Mouse (Mus musculus) heart, embryonic 10.5 days (tissue): ENCODE measurements around the gene Uhrf1bp1. TPM values are rescaled to one million over a fixed set of nuclear protein-coding genes. Genes with fewer than 3 reads are reported as not detected.

Source experiments
- DNase-seq: peaks from one replicate; pipeline ENCODE4 v3.0.0-alpha.2; 2017; ENCODE audit warnings: low spot score
- H3K27ac ChIP-seq: fragments of 300-500 bp; sonication (generic); 2 replicates; pipeline ENCODE4 v1.5.1; 2016; ENCODE audit warnings: mild to moderate bottlenecking
- H3K27me3 ChIP-seq: fragments of 300-500 bp; sonication (generic); 2 replicates; pipeline ENCODE4 v1.6.1; 2016; ENCODE audit warnings: mild to moderate bottlenecking; ENCODE audit not compliant: poor library complexity, insufficient read depth, severe bottlenecking
- H3K36me3 ChIP-seq: fragments of 300-500 bp; sonication (generic); 2 replicates; pipeline ENCODE4 v1.6.1; 2016; ENCODE audit warnings: mild to moderate bottlenecking, moderate library complexity
- H3K4me1 ChIP-seq: fragments of 300-500 bp; sonication (generic); 2 replicates; pipeline ENCODE4 v1.6.1; 2016; ENCODE audit warnings: mild to moderate bottlenecking
- H3K4me3 ChIP-seq: fragments of 300-500 bp; sonication (generic); 2 replicates; pipeline ENCODE4 v1.5.1; 2016; ENCODE audit warnings: mild to moderate bottlenecking, moderate library complexity
- H3K9me3 ChIP-seq: fragments of 300-500 bp; sonication (generic); 2 replicates; pipeline ENCODE4 v1.6.1; 2016; ENCODE audit warnings: mild to moderate bottlenecking, moderate library complexity
- WGBS: fragments of 180-500 bp; shearing (Covaris S2); methylation state at CpG from one replicate; pipeline ENCODE4 v1.1.7; 2016; 5-methylcytosine and 5-hydroxymethylcytosine counted together
- polyA plus RNA-seq: library from polyadenylated mRNA; unstranded; fragments of >200 nt; fragmentation: Nextera tagmentation; extraction: Ambion mirVana; gene quantifications from 2 replicates; pipeline ENCODE4 v1.2.1, GENCODE M21; 2016

The Uhrf1bp1 gene
- polyA plus RNA-seq, 1 experiment from 2014 or later: 5.0 TPM

- no peak for DNase-seq
- Histone ChIP-seq H3K9me3 (no peaks in the 10 kb centered on the region), H3K36me3 (0 out of 2 replicates have a peak, but pooled peaks cover 4% of the 10 kb centered on the region), H3K4me3 (no peak overlapping the region), H3K27ac (no peak overlapping the region), H3K27me3 (no peaks in the 10 kb centered on the region), H3K4me1 (peaks cover 22% of the 10 kb centered on the region)
- WGBS: 89% methylated on average over 10 of the region's 10 CpGs
Measured at GRCm38 (mm10) chr17:27934136-27934910, 78.1 kb downstream of the Uhrf1bp1 start.

GRCm38 (mm10) chr17:27935091-27935490, 78.8 kb downstream of the Uhrf1bp1 start:
- H3K9me3 ChIP-seq: no peaks in the 10 kb centered on the region
- no peaks in the 10 kb centered on the region for H3K27me3 ChIP-seq
- peaks cover 30% of the 10 kb centered on the region for H3K4me1 ChIP-seq
- no peak overlapping the region for H3K4me3 ChIP-seq
- no peak overlapping the region for H3K27ac ChIP-seq
- 79% methylated on average over 3 of the region's 3 CpGs for WGBS
- no peak for DNase-seq
- 0 out of 2 replicates have a peak, but pooled peaks cover 4% of the 10 kb centered on the region for H3K36me3 ChIP-seq

- 87% methylated on average over 4 of the region's 4 CpGs for WGBS
- Histone ChIP-seq H3K27me3 (no peaks in the 10 kb centered on the region), H3K9me3 (no peaks in the 10 kb centered on the region), H3K27ac (no peak overlapping the region), H3K4me3 (no peak overlapping the region), H3K36me3 (0 out of 2 replicates have a peak, but pooled peaks cover 4% of the 10 kb centered on the region), H3K4me1 (peaks cover 49% of the 10 kb centered on the region)
- DNase-seq: no peak
Measured at GRCm38 (mm10) chr17:27937054-27937615, 80.9 kb downstream of the Uhrf1bp1 start.

- Histone ChIP-seq H3K36me3 (0 out of 2 replicates have a peak, but pooled peaks cover 4% of the 10 kb centered on the region), H3K27ac (peak overlapping the region; percentile 79), H3K27me3 (no peaks in the 10 kb centered on the region), H3K4me3 (no peak overlapping the region), H3K4me1 (peaks cover 51% of the 10 kb centered on the region), H3K9me3 (no peaks in the 10 kb centered on the region)
- 54% methylated on average over 12 of the region's 12 CpGs for WGBS
- no peak for DNase-seq
Measured at GRCm38 (mm10) chr17:27938121-27938754, 82.0 kb downstream of the Uhrf1bp1 start.

- DNase-seq: no peak
- Histone ChIP-seq H3K4me1 (peaks cover 51% of the 10 kb centered on the region), H3K36me3 (0 out of 2 replicates have a peak, but pooled peaks cover 4% of the 10 kb centered on the region), H3K27ac (peak overlapping the region; percentile 79), H3K4me3 (no peak overlapping the region), H3K9me3 (no peaks in the 10 kb centered on the region), H3K27me3 (no peaks in the 10 kb centered on the region)
- whole genome bisulfite sequencing: 72% methylated on average over 5 of the region's 5 CpGs
Measured at GRCm38 (mm10) chr17:27939028-27939427, 82.8 kb downstream of the Uhrf1bp1 start.

- no peak for DNase-seq
- Histone ChIP-seq H3K9me3 (no peaks in the 10 kb centered on the region), H3K27me3 (no peaks in the 10 kb centered on the region), H3K4me3 (no peak overlapping the region), H3K36me3 (no peaks in the 10 kb centered on the region), H3K27ac (peak overlapping the region; percentile 52; the same call in 1 of the 2 replicates), H3K4me1 (peaks cover 53% of the 10 kb centered on the region)
- 76% methylated on average over 4 of the region's 4 CpGs for WGBS
Measured at GRCm38 (mm10) chr17:27940352-27940751, 84.1 kb downstream of the Uhrf1bp1 start.

GRCm38 (mm10) chr17:27941178-27941577, 84.9 kb downstream of the Uhrf1bp1 start:
- WGBS: 72% methylated on average over 5 of the region's 5 CpGs
- peaks cover 61% of the 10 kb centered on the region for H3K4me1 ChIP-seq
- no peak for DNase-seq
- H3K27me3 ChIP-seq: no peaks in the 10 kb centered on the region
- no peaks in the 10 kb centered on the region for H3K9me3 ChIP-seq
- H3K4me3 ChIP-seq: no peak overlapping the region
- H3K27ac ChIP-seq: no peak overlapping the region
- no peaks in the 10 kb centered on the region for H3K36me3 ChIP-seq

- Histone ChIP-seq H3K4me3 (no peak overlapping the region), H3K27ac (0 out of 2 replicates have a peak overlapping the region, but pooled peaks have one; percentile 24), H3K36me3 (no peaks in the 10 kb centered on the region), H3K27me3 (no peaks in the 10 kb centered on the region), H3K4me1 (peaks cover 65% of the 10 kb centered on the region), H3K9me3 (no peaks in the 10 kb centered on the region)
- WGBS: 56% methylated on average over 2 of the region's 2 CpGs
- no peak for DNase-seq
Measured at GRCm38 (mm10) chr17:27941698-27942097, 85.5 kb downstream of the Uhrf1bp1 start.

- no peak overlapping the region for H3K4me3 ChIP-seq
- H3K36me3 ChIP-seq: no peaks in the 10 kb centered on the region
- no peaks in the 10 kb centered on the region for H3K27me3 ChIP-seq
- 0 out of 2 replicates have a peak overlapping the region, but pooled peaks have one; percentile 24 for H3K27ac ChIP-seq
- WGBS: 88% methylated on average over 4 of the region's 4 CpGs
- peaks cover 66% of the 10 kb centered on the region for H3K4me1 ChIP-seq
- H3K9me3 ChIP-seq: no peaks in the 10 kb centered on the region
- DNase-seq: no peak
Measured at GRCm38 (mm10) chr17:27942131-27942530, 85.9 kb downstream of the Uhrf1bp1 start.

GRCm38 (mm10) chr17:27945546-27946216, 89.4 kb downstream of the Uhrf1bp1 start:
- Histone ChIP-seq H3K4me3 (no peak overlapping the region), H3K9me3 (no peaks in the 10 kb centered on the region), H3K4me1 (peaks cover 40% of the 10 kb centered on the region), H3K27ac (peak overlapping the region; percentile 59; the same call in 1 of the 2 replicates), H3K36me3 (no peaks in the 10 kb centered on the region), H3K27me3 (no peaks in the 10 kb centered on the region)
- no peak for DNase-seq
- WGBS: 74% methylated on average over 6 of the region's 6 CpGs

- 86% methylated on average over 8 of the region's 8 CpGs for whole genome bisulfite sequencing
- no peaks in the 10 kb centered on the region for H3K27me3 ChIP-seq
- no peak overlapping the region for H3K4me3 ChIP-seq
- no peak overlapping the region for H3K27ac ChIP-seq
- H3K36me3 ChIP-seq: no peaks in the 10 kb centered on the region
- DNase-seq: no peak
- no peaks in the 10 kb centered on the region for H3K9me3 ChIP-seq
- H3K4me1 ChIP-seq: peaks cover 34% of the 10 kb centered on the region
Measured at GRCm38 (mm10) chr17:27946371-27946770, 90.1 kb downstream of the Uhrf1bp1 start.

GRCm38 (mm10) chr17:27947155-27947554, 90.9 kb downstream of the Uhrf1bp1 start:
- Histone ChIP-seq H3K27me3 (no peaks in the 10 kb centered on the region), H3K36me3 (no peaks in the 10 kb centered on the region), H3K4me3 (no peak overlapping the region), H3K9me3 (no peaks in the 10 kb centered on the region), H3K4me1 (peaks cover 26% of the 10 kb centered on the region), H3K27ac (no peak overlapping the region)
- 69% methylated on average over 2 of the region's 2 CpGs for WGBS
- DNase-seq: no peak
